Mouse (Mus musculus) heart, embryonic 13.5 days (tissue): ENCODE measurements around the gene Ywhab. TPM values are rescaled to one million over a fixed set of nuclear protein-coding genes. Genes with fewer than 3 reads are reported as not detected.

Experiments
- ATAC-seq: fragments of 200-750 bp; cut with Nextera tagmentation; 2 replicates; pipeline ENCODE4 v1.8.0; 2017; ENCODE audit warnings: moderate TSS enrichment; ENCODE audit not compliant: insufficient number of reproducible peaks, low FRiP score, low TSS enrichment; ENCODE audit errors: extremely low read depth
- H3K27ac ChIP-seq: fragments of 300-500 bp; sonication (generic); replicated peaks from 2 replicates; pipeline ENCODE4 v1.5.1; 2015; ENCODE audit warnings: moderate library complexity, mild to moderate bottlenecking, inconsistent platforms
- H3K27me3 ChIP-seq: fragments of 300-500 bp; sonication (generic); replicated peaks from 2 replicates; pipeline ENCODE4 v1.6.1; 2015; ENCODE audit warnings: mild to moderate bottlenecking, inconsistent platforms
- H3K36me3 ChIP-seq: fragments of 300-500 bp; sonication (generic); 2 replicates; pipeline ENCODE4 v1.6.1; 2015; ENCODE audit warnings: mild to moderate bottlenecking, inconsistent platforms
- H3K4me1 ChIP-seq: fragments of 300-500 bp; sonication (generic); 2 replicates; pipeline ENCODE4 v1.6.1; 2015; ENCODE audit warnings: inconsistent platforms
- H3K4me2 ChIP-seq: fragments of 300-500 bp; sonication (generic); 2 replicates; pipeline ENCODE4 v1.6.1; 2015; ENCODE audit warnings: inconsistent platforms, mild to moderate bottlenecking, moderate library complexity
- H3K4me3 ChIP-seq: fragments of 300-500 bp; sonication (generic); 2 replicates; pipeline ENCODE4 v1.5.1; 2015; ENCODE audit warnings: moderate library complexity, mild to moderate bottlenecking, inconsistent platforms
- H3K9ac ChIP-seq: fragments of 300-500 bp; sonication (generic); 2 replicates; pipeline ENCODE4 v1.6.1; 2015; ENCODE audit warnings: inconsistent platforms, mild to moderate bottlenecking, moderate library complexity
- H3K9me3 ChIP-seq: fragments of 300-500 bp; sonication (generic); 2 replicates; pipeline ENCODE4 v1.6.1; 2016; ENCODE audit warnings: inconsistent platforms
- WGBS: fragments of 180-500 bp; shearing (Covaris S2); methylation state at CpG from one replicate; pipeline ENCODE4 v1.1.7; 2015; ENCODE audit warnings: mixed read lengths; 5-methylcytosine and 5-hydroxymethylcytosine counted together
- polyA plus RNA-seq: library from polyadenylated mRNA; unstranded; fragments of >200 nt; fragmentation: Nextera tagmentation; extraction: Ambion mirVana; gene quantifications from 2 replicates; pipeline ENCODE4 v1.2.1, GENCODE M21; 2015

The Ywhab gene
- polyA plus RNA-seq: 225 and 236 TPM in 2 replicates

- under 1% methylated on average over 12 of the region's 14 CpGs for WGBS
- Histone ChIP-seq H3K4me1 (peaks cover 38% of the 10 kb centered on the region), H3K4me2 (peak within 1 kb of the TSS; percentile 85), H3K4me3 (peak within 1 kb of the TSS; percentile 93), H3K9me3 (no peaks in the 10 kb centered on the region), H3K27me3 (no peaks in the 10 kb centered on the region), H3K27ac (peak within 1 kb of the TSS; percentile 97), H3K9ac (peak within 1 kb of the TSS; percentile 94), H3K36me3 (peaks cover 14% of the 10 kb centered on the region)
- no peak for ATAC-seq
Observed at GRCm38 (mm10) chr2:163994654-163994976, at the start of gene Ywhab. Gene Ywhab (plus strand): TSS chr2:163994960.

- Histone ChIP-seq H3K4me1 (peaks cover 18% of the 10 kb centered on the region), H3K27me3 (peaks cover 21% of the 10 kb centered on the region), H3K36me3 (no peaks in the 10 kb centered on the region), H3K9me3 (no peaks in the 10 kb centered on the region), H3K9ac (no peak overlapping the region), H3K27ac (no peak overlapping the region), H3K4me2 (no peak overlapping the region), H3K4me3 (no peak overlapping the region)
- ATAC-seq: no peak
- WGBS: 59% methylated on average over 15 of the region's 15 CpGs
Observed at GRCm38 (mm10) chr2:163946221-163946620, 48.5 kb upstream of the Ywhab start.

- H3K9ac ChIP-seq: no peak overlapping the region
- peaks cover 14% of the 10 kb centered on the region for H3K4me1 ChIP-seq
- peaks cover 21% of the 10 kb centered on the region for H3K27me3 ChIP-seq
- H3K4me2 ChIP-seq: no peak overlapping the region
- H3K4me3 ChIP-seq: no peak overlapping the region
- 71% methylated on average over 7 of the region's 7 CpGs for WGBS
- H3K9me3 ChIP-seq: no peaks in the 10 kb centered on the region
- H3K36me3 ChIP-seq: no peaks in the 10 kb centered on the region
- no peak overlapping the region for H3K27ac ChIP-seq
- no peak for ATAC-seq
Observed at GRCm38 (mm10) chr2:163947976-163948375, 46.8 kb upstream of the Ywhab start.

- Histone ChIP-seq H3K9me3 (no peaks in the 10 kb centered on the region), H3K9ac (no peak overlapping the region), H3K27me3 (peaks cover 28% of the 10 kb centered on the region), H3K4me1 (0 out of 2 replicates have a peak, but pooled peaks cover 4% of the 10 kb centered on the region), H3K36me3 (no peaks in the 10 kb centered on the region), H3K4me2 (no peak overlapping the region), H3K27ac (no peak overlapping the region), H3K4me3 (no peak overlapping the region)
- WGBS: 17% methylated on average over 4 of the region's 4 CpGs
- ATAC-seq: no peak
Observed at GRCm38 (mm10) chr2:163951770-163952169, 43.0 kb upstream of the Ywhab start.

GRCm38 (mm10) chr2:163953622-163954310 is 41.0 kb upstream of the Ywhab start:
- no peaks in the 10 kb centered on the region for H3K4me1 ChIP-seq
- H3K4me3 ChIP-seq: no peak overlapping the region
- ATAC-seq: no peak
- 73% methylated on average over 7 of the region's 7 CpGs for WGBS
- H3K9ac ChIP-seq: no peak overlapping the region
- peaks cover 7% of the 10 kb centered on the region; the same call in 1 of the 2 replicates for H3K9me3 ChIP-seq
- H3K4me2 ChIP-seq: no peak overlapping the region
- no peaks in the 10 kb centered on the region for H3K36me3 ChIP-seq
- no peak overlapping the region for H3K27ac ChIP-seq
- peaks cover 19% of the 10 kb centered on the region for H3K27me3 ChIP-seq

- H3K36me3 ChIP-seq: no peaks in the 10 kb centered on the region
- H3K27ac ChIP-seq: no peak overlapping the region
- H3K4me3 ChIP-seq: no peak overlapping the region
- peaks cover 12% of the 10 kb centered on the region for H3K27me3 ChIP-seq
- no peaks in the 10 kb centered on the region for H3K4me1 ChIP-seq
- no peaks in the 10 kb centered on the region for H3K9me3 ChIP-seq
- no peak overlapping the region for H3K4me2 ChIP-seq
- WGBS: 61% methylated on average over 17 of the region's 19 CpGs
- no peak overlapping the region for H3K9ac ChIP-seq
- no peak for ATAC-seq
Observed at GRCm38 (mm10) chr2:163964606-163965560, 29.9 kb upstream of the Ywhab start.

- no peaks in the 10 kb centered on the region for H3K9me3 ChIP-seq
- no peak overlapping the region for H3K9ac ChIP-seq
- no peak overlapping the region for H3K4me2 ChIP-seq
- WGBS: 63% methylated on average over 7 of the region's 7 CpGs
- no peak overlapping the region for H3K27ac ChIP-seq
- H3K27me3 ChIP-seq: peaks cover 12% of the 10 kb centered on the region
- no peaks in the 10 kb centered on the region for H3K4me1 ChIP-seq
- no peaks in the 10 kb centered on the region for H3K36me3 ChIP-seq
- ATAC-seq: no peak
- H3K4me3 ChIP-seq: no peak overlapping the region
Observed at GRCm38 (mm10) chr2:163965706-163966105, 29.1 kb upstream of the Ywhab start.

- no peak overlapping the region for H3K9ac ChIP-seq
- H3K4me1 ChIP-seq: no peaks in the 10 kb centered on the region
- H3K4me3 ChIP-seq: no peak overlapping the region
- H3K4me2 ChIP-seq: no peak overlapping the region
- H3K9me3 ChIP-seq: no peaks in the 10 kb centered on the region
- H3K36me3 ChIP-seq: no peaks in the 10 kb centered on the region
- H3K27ac ChIP-seq: no peak overlapping the region
- 2% methylated on average over 5 of the region's 5 CpGs for WGBS
- ATAC-seq: no peak
- H3K27me3 ChIP-seq: peaks cover 12% of the 10 kb centered on the region
Observed at GRCm38 (mm10) chr2:163968581-163968980, 26.2 kb upstream of the Ywhab start.

- Histone ChIP-seq H3K4me1 (no peaks in the 10 kb centered on the region), H3K9ac (no peak overlapping the region), H3K4me3 (no peak overlapping the region), H3K27me3 (peaks cover 12% of the 10 kb centered on the region), H3K4me2 (no peak overlapping the region), H3K36me3 (no peaks in the 10 kb centered on the region), H3K27ac (no peak overlapping the region), H3K9me3 (0 out of 2 replicates have a peak, but pooled peaks cover 4% of the 10 kb centered on the region)
- ATAC-seq: no peak
- 47% methylated on average over 3 of the region's 3 CpGs for WGBS
Observed at GRCm38 (mm10) chr2:163970326-163970725, 24.4 kb upstream of the Ywhab start.

GRCm38 (mm10) chr2:163974056-163974455 is 20.7 kb upstream of the Ywhab start:
- peaks cover 11% of the 10 kb centered on the region; the same call in 1 of the 2 replicates for H3K9me3 ChIP-seq
- H3K27ac ChIP-seq: no peak overlapping the region
- H3K4me2 ChIP-seq: no peak overlapping the region
- no peaks in the 10 kb centered on the region for H3K4me1 ChIP-seq
- 67% methylated on average over 2 of the region's 2 CpGs for WGBS
- ATAC-seq: no peak
- H3K27me3 ChIP-seq: 0 out of 2 replicates have a peak, but pooled peaks cover 7% of the 10 kb centered on the region
- no peak overlapping the region for H3K4me3 ChIP-seq
- no peak overlapping the region for H3K9ac ChIP-seq
- H3K36me3 ChIP-seq: no peaks in the 10 kb centered on the region

GRCm38 (mm10) chr2:163976448-163976847 is 18.3 kb upstream of the Ywhab start:
- no peaks in the 10 kb centered on the region for H3K36me3 ChIP-seq
- H3K27me3 ChIP-seq: no peaks in the 10 kb centered on the region
- H3K4me1 ChIP-seq: no peaks in the 10 kb centered on the region
- 82% methylated on average over 6 of the region's 7 CpGs for WGBS
- peaks cover 11% of the 10 kb centered on the region; the same call in 1 of the 2 replicates for H3K9me3 ChIP-seq
- no peak overlapping the region for H3K27ac ChIP-seq
- no peak overlapping the region for H3K4me2 ChIP-seq
- no peak for ATAC-seq
- no peak overlapping the region for H3K9ac ChIP-seq
- no peak overlapping the region for H3K4me3 ChIP-seq
